Comparison of ENCODE assay signal across 9 mouse cellular contexts in genomic region chr4:129455265-129455664, GRCm38 (mm10). TPM values are rescaled to one million over a fixed set of nuclear protein-coding genes. Genes with fewer than 3 reads are reported as not detected.
DNase-seq lines count a peak whose midpoint lies in the region; ATAC-seq and TF ChIP-seq lines count a peak whose summit lies in the region.
"Had no signal": no experiment of that assay in that cellular context is flagged by ENCODE, and none has a peak within 500 bp of the region (broad histone marks: within the 10 kb centered on the region; RNA-seq: fewer than 3 reads in every experiment).

No protein-coding gene starts in this region.

- peak; percentile 94 for ATAC-seq in erythroblast, adult 5-6 weeks (replicated peaks; ENCODE audit: low FRiP score, poor library complexity, severe bottlenecking)
- ATAC-seq in heart, embryonic 12.5 days (ENCODE audit: insufficient number of reproducible peaks, low FRiP score), result peak; percentile 73; the same call in 1 of the 2 replicates
- ATAC-seq in kidney, embryonic 16.5 days (ENCODE audit: low FRiP score, low TSS enrichment), result peak; percentile 81
- ATAC-seq in stomach, embryonic 14.5 days (ENCODE audit: insufficient number of reproducible peaks, insufficient read depth, low FRiP score, low read depth), result peak; percentile 77

- no peaks in the 10 kb centered on the region for H3K27me3 ChIP-seq in heart, embryonic 12.5 days (replicated peaks)
- H3K27me3 ChIP-seq in kidney, embryonic 16.5 days (ENCODE audit: insufficient read depth, low read length), result no peaks in the 10 kb centered on the region
- no peaks in the 10 kb centered on the region for H3K27me3 ChIP-seq in stomach, embryonic 14.5 days (ENCODE audit: control insufficient read depth, insufficient read depth, low read length)

- H3K9me3 ChIP-seq in heart, embryonic 12.5 days (replicated peaks), result no peaks in the 10 kb centered on the region
- H3K9me3 ChIP-seq in kidney, embryonic 16.5 days (ENCODE audit: low read length), result no peaks in the 10 kb centered on the region
- no peaks in the 10 kb centered on the region for H3K9me3 ChIP-seq in stomach, embryonic 14.5 days (ENCODE audit: control insufficient read depth, low read depth, low read length)

- H3K4me1 ChIP-seq in bone marrow, adult 2 months (ENCODE audit: control insufficient read depth, insufficient read depth, low read length), result no peaks in the 10 kb centered on the region; the same call in 1 of the 2 replicates
- no peaks in the 10 kb centered on the region for H3K4me1 ChIP-seq in heart, embryonic 12.5 days (replicated peaks)
- no peaks in the 10 kb centered on the region for H3K4me1 ChIP-seq in kidney, embryonic 16.5 days (ENCODE audit: insufficient read depth, low read length)
- no peaks in the 10 kb centered on the region for H3K4me1 ChIP-seq in stomach, embryonic 14.5 days (ENCODE audit: control insufficient read depth, insufficient read depth, low read length)

- H3K36me3 ChIP-seq in heart, embryonic 12.5 days, result no peaks in the 10 kb centered on the region
- H3K36me3 ChIP-seq in kidney, embryonic 16.5 days (ENCODE audit: insufficient read depth, low read length), result no peaks in the 10 kb centered on the region
- no peaks in the 10 kb centered on the region for H3K36me3 ChIP-seq in stomach, embryonic 14.5 days (ENCODE audit: control insufficient read depth, insufficient read depth, low read length)

- DNase-seq in CD4-positive, CD25-positive, alpha-beta regulatory T cell, adult 2 months (ENCODE audit: low read depth, low spot score), result peak; percentile 87
- peak; percentile 51 for DNase-seq in liver
- peak; percentile 16 to 26 for DNase-seq in monocyte, adult 2 months (ENCODE audit: low read depth in 1 of 2, low spot score in 2 of 2)

- H3K4me2 ChIP-seq in heart, embryonic 12.5 days, result no peak overlapping the region
- no peak overlapping the region for H3K4me2 ChIP-seq in kidney, embryonic 16.5 days (replicated peaks; ENCODE audit: low read depth, low read length)
- H3K4me2 ChIP-seq in stomach, embryonic 14.5 days (replicated peaks; ENCODE audit: low read depth, low read length), result no peak overlapping the region

- peak; percentile 55; the same call in 1 of the 2 replicates for TF ChIP-seq CTCF in bone marrow, adult 2 months (IDR thresholded peaks at IDR 0.05; ENCODE audit: control insufficient read depth, insufficient read depth, low read length)

- no peak overlapping the region for H3K4me3 ChIP-seq in bone marrow, adult 2 months (replicated peaks; ENCODE audit: control insufficient read depth, low read depth, low read length)
- no peak overlapping the region for H3K4me3 ChIP-seq in heart, embryonic 12.5 days
- no peak overlapping the region for H3K4me3 ChIP-seq in kidney, embryonic 16.5 days (ENCODE audit: low read length)
- no peak overlapping the region for H3K4me3 ChIP-seq in stomach, embryonic 14.5 days (ENCODE audit: low read depth, low read length)
- H3K4me3 ChIP-seq: erythroblast, embryonic 14.5 days had no signal

- 2% methylated on average over 5 of the region's 5 CpGs for WGBS in bone marrow, adult 2 months
- WGBS in heart, embryonic 12.5 days, result 3% methylated on average over 5 of the region's 5 CpGs
- WGBS in kidney, embryonic 16.5 days, result 1% methylated on average over 5 of the region's 5 CpGs
- under 1% methylated on average over 5 of the region's 5 CpGs for WGBS in stomach, embryonic 14.5 days

- no peak for TF ChIP-seq POLR2A in bone marrow, adult 2 months (IDR thresholded peaks at IDR 0.05; ENCODE audit: borderline replicate concordance, control insufficient read depth, low read depth, low read length)

- H3K27ac ChIP-seq in bone marrow, adult 2 months (ENCODE audit: control insufficient read depth, insufficient read depth, low read depth, low read length, poor library complexity), result no peak overlapping the region
- H3K27ac ChIP-seq in heart, embryonic 12.5 days (ENCODE audit: poor library complexity, severe bottlenecking), result no peak overlapping the region
- H3K27ac ChIP-seq in kidney, embryonic 16.5 days (ENCODE audit: low read length), result no peak overlapping the region
- H3K27ac ChIP-seq in stomach, embryonic 14.5 days (ENCODE audit: low read length), result no peak overlapping the region

- H3K9ac ChIP-seq in heart, embryonic 12.5 days, result no peak overlapping the region
- no peak overlapping the region for H3K9ac ChIP-seq in kidney, embryonic 16.5 days (replicated peaks; ENCODE audit: low read length)
- H3K9ac ChIP-seq in stomach, embryonic 14.5 days (replicated peaks; ENCODE audit: low read depth, low read length), result no peak overlapping the region

RNA-seq across cellular contexts. Expression of gene Bsdc1, which starts 6.1 kb away (rescaled TPM):
- polyA plus RNA-seq in bone marrow, adult 2 months (2011; ENCODE audit: insufficient read depth, insufficient read length, low replicate concordance, missing spikeins), result 96.2 and 127 TPM in 2 replicates
- 720 and 842 TPM in 2 replicates for total RNA-seq in erythroblast, adult 5-6 weeks (2015; ENCODE audit: low replicate concordance)
- 1,074 and 1,469 TPM in 2 replicates for total RNA-seq in erythroblast, adult 5-6 weeks (2017; ENCODE audit: low replicate concordance)
- 25.6 and 26.8 TPM in 2 replicates for polyA plus RNA-seq in heart, embryonic 12.5 days (2016; fragmentation: Nextera tagmentation; extraction: Ambion mirVana)
- 31.8 and 33.6 TPM in 2 replicates for polyA plus RNA-seq in kidney, embryonic 16.5 days (2015; fragmentation: Nextera tagmentation; extraction: Ambion mirVana)
- polyA plus RNA-seq in stomach, embryonic 14.5 days (2014; fragmentation: Nextera tagmentation; extraction: Ambion mirVana), result 25.6 and 25.7 TPM in 2 replicates

RNA-seq across cellular contexts. Expression of gene Zbtb8b, which starts 14.6 kb away (rescaled TPM):
- not detected in 2 replicates for polyA plus RNA-seq in bone marrow, adult 2 months (2011; ENCODE audit: insufficient read depth, insufficient read length, low replicate concordance, missing spikeins)
- not detected in 2 replicates for total RNA-seq in erythroblast, adult 5-6 weeks (2015; ENCODE audit: low replicate concordance)
- total RNA-seq in erythroblast, adult 5-6 weeks (2017; ENCODE audit: low replicate concordance), result not detected in 2 replicates
- 5.7 and 5.9 TPM in 2 replicates for polyA plus RNA-seq in heart, embryonic 12.5 days (2016; fragmentation: Nextera tagmentation; extraction: Ambion mirVana)
- 5.7 and 5.8 TPM in 2 replicates for polyA plus RNA-seq in kidney, embryonic 16.5 days (2015; fragmentation: Nextera tagmentation; extraction: Ambion mirVana)
- 1.1 and 2.2 TPM in 2 replicates for polyA plus RNA-seq in stomach, embryonic 14.5 days (2014; fragmentation: Nextera tagmentation; extraction: Ambion mirVana)
- polyA plus RNA-seq: erythroblast, embryonic 14.5 days had no signal

RNA-seq across cellular contexts. Expression of gene Tssk3, which starts 35.6 kb away (rescaled TPM):
- not detected in 2 replicates for polyA plus RNA-seq in bone marrow, adult 2 months (2011; ENCODE audit: insufficient read depth, insufficient read length, low replicate concordance, missing spikeins)
- not detected in 2 replicates for total RNA-seq in erythroblast, adult 5-6 weeks (2015; ENCODE audit: low replicate concordance)
- not detected in 2 replicates for total RNA-seq in erythroblast, adult 5-6 weeks (2017; ENCODE audit: low replicate concordance)
- polyA plus RNA-seq in heart, embryonic 12.5 days (2016; fragmentation: Nextera tagmentation; extraction: Ambion mirVana), result not detected in 2 replicates
- polyA plus RNA-seq in kidney, embryonic 16.5 days (2015; fragmentation: Nextera tagmentation; extraction: Ambion mirVana), result not detected in 2 replicates
- not detected in 2 replicates for polyA plus RNA-seq in stomach, embryonic 14.5 days (2014; fragmentation: Nextera tagmentation; extraction: Ambion mirVana)
- polyA plus RNA-seq: erythroblast, embryonic 14.5 days had no signal

RNA-seq across cellular contexts. Expression of gene Fam229a, which starts 35.7 kb away (rescaled TPM):
- polyA plus RNA-seq in bone marrow, adult 2 months (2011; ENCODE audit: insufficient read depth, insufficient read length, low replicate concordance, missing spikeins), result 2.8 TPM in 1 of 2 replicates, not detected in the other
- 3.3 TPM in 1 of 2 replicates, not detected in the other for total RNA-seq in erythroblast, adult 5-6 weeks (2015; ENCODE audit: low replicate concordance)
- total RNA-seq in erythroblast, adult 5-6 weeks (2017; ENCODE audit: low replicate concordance), result 0.68 and 2.1 TPM in 2 replicates
- 0.32 TPM in 1 of 2 replicates, not detected in the other for polyA plus RNA-seq in heart, embryonic 12.5 days (2016; fragmentation: Nextera tagmentation; extraction: Ambion mirVana)
- polyA plus RNA-seq in kidney, embryonic 16.5 days (2015; fragmentation: Nextera tagmentation; extraction: Ambion mirVana), result 0.35 TPM in 1 of 2 replicates, not detected in the other
- not detected in 2 replicates for polyA plus RNA-seq in stomach, embryonic 14.5 days (2014; fragmentation: Nextera tagmentation; extraction: Ambion mirVana)

RNA-seq across cellular contexts. Expression of gene Marcksl1, which starts 58.1 kb away (rescaled TPM):
- 14.6 and 53.8 TPM in 2 replicates for polyA plus RNA-seq in bone marrow, adult 2 months (2011; ENCODE audit: insufficient read depth, insufficient read length, low replicate concordance, missing spikeins)
- 12.5 and 23.4 TPM in 2 replicates for total RNA-seq in erythroblast, adult 5-6 weeks (2015; ENCODE audit: low replicate concordance)
- 7.4 and 13.1 TPM in 2 replicates for total RNA-seq in erythroblast, adult 5-6 weeks (2017; ENCODE audit: low replicate concordance)
- 515 and 518 TPM in 2 replicates for polyA plus RNA-seq in heart, embryonic 12.5 days (2016; fragmentation: Nextera tagmentation; extraction: Ambion mirVana)
- 761 and 859 TPM in 2 replicates for polyA plus RNA-seq in kidney, embryonic 16.5 days (2015; fragmentation: Nextera tagmentation; extraction: Ambion mirVana)
- polyA plus RNA-seq in stomach, embryonic 14.5 days (2014; fragmentation: Nextera tagmentation; extraction: Ambion mirVana), result 616 and 618 TPM in 2 replicates

Comparison
In these comparisons a context has a peak if more than half of its experiments do, and no peak if none do; other contexts are left out.
1. DNase-seq: peak in every context shown above with its lines; median percentile 87 in CD4-positive, CD25-positive, alpha-beta regulatory T cell, adult 2 months; 51 in liver; 21 in monocyte, adult 2 months.